Mouse (Mus musculus): ENCODE data around the gene Cxcl12. TPM values are rescaled to one million over a fixed set of nuclear protein-coding genes. Genes with fewer than 3 reads are reported as not detected.

Cxcl12 gene
- polyA plus RNA-seq, 2 experiments from 2014 or later: not detected

DNA sequence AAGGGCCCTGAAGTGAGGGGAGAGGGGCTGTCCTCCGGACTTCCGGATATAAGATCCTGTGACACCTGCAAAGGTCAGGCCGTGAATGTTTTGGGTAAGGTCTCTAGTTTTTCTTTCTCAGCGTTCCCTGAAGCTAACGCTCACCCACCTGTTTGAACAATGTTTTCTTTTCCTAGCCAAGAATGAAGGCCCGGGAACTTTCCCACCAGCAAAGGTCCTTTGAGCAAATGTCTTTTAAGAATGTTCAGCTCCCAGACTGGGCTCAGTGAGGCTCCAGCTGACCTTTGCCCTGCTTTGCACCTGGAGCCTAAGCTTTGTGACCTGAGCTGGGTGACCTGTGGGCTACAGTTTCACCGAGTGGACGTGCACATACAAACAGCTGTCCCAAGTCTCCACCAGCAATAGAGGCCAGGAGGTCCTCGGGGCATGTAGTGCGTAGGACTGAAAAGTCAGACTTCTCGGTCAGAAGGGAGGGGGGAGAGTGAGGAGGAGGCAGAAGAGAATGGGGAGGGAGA lies 52.6 kb downstream of the Cxcl12 start:
- ATAC-seq: no peak
